Mouse (Mus musculus): Measurements from ENCODE around the gene Dbf4. TPM values are rescaled to one million over a fixed set of nuclear protein-coding genes. Genes with fewer than 3 reads are reported as not detected.

The Dbf4 gene
- 32.3 and 40.7 TPM in 2 replicates for total RNA-seq (2023)

DNA sequence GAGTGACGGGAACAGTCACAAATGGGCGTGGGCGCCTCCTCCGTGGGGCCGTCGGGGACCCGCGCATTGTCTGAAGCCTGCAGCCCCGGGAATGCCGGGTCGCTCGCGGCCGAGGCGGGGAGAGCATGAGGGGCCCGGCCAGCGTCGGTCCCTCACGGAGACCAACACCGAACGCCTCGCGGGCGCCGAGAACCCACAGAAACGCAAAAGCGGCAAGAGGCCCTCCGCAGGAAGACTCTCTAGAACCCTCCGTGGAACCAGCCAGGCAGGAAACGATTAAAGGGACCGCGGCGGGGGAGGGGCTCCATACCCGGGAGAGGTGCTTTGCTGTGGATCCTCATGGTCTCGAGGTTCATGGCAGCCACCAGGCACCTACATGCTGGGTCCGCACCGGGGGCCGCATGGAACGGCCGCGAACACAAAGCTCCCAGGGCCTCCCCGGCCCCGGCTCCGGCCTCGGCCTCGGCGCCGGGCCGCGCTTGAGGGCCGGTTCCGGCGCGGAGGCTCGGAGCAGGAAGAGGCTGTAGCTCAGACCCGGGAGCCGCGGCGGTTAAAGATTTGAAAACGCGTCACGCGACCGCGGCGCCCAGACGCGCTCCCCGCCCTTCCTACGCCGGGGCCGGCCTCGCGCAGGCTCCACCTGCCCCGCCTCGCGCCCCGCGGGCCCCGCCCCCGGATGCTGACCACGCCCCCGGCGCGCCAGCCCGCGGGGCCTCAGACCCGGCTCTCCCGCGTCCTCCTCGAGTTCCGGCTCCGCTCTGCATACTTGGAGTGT is at the start of gene Dbf4, which contains the start of gene Slc25a40:
Dbf4 (minus strand) TSS at position 560 of the 775 bp plus-strand sequence.
Slc25a40 (plus strand) TSS at position 694 of the 775 bp plus-strand sequence.

DNA sequence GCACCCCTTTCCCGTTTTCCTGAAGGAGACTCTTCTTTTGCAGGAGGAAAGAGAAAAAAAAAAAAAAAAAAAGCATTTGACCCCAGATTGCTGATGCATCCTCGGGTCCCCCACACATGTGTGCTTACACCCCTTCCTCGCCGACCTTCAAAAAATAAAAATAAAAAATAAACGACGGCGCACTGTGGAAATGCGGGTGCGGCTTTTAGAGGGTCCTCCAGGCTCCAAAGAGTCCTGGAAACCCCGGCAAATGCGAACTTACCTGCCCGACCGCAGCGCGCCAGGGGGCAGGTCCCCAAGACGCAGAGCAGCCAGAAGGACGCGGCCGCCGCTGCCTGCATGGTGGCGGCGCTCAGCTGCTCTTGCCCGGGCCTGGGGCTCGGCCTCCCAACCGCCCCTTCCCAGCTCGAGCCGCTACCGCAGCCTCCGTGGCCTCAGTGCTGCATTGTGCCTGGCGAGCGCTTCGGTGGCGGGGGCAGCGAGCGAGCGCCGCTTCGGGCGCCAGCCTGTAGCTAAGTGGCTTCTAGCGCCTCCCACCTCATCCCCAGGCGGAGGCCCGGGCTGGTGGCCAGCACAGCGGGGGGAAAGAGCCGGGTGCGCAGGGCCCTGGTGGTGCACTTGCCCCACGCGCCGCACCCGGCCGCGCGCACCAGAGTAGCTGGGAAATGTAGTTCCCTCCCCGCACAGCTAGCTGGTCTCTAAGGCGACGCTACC is 54.7 kb downstream of the Dbf4 start, which contains the start of gene Adam22:
Adam22 (minus strand) TSS at position 547 of the 714 bp plus-strand sequence.

Other genes with a start within 250 kb of the Dbf4 start
- 0.06 TPM in 1 of 2 replicates, not detected in the other for gene Adam22, start 54.6 kb downstream of the Dbf4 start, total RNA-seq (2023)
- 3.2 and 5.8 TPM in 2 replicates for gene Slc25a40, start 134 bp upstream of the Dbf4 start, total RNA-seq (2023)
- gene Rundc3b, start 200.2 kb upstream of the Dbf4 start, total RNA-seq (2023) = not detected in 2 replicates
- gene Abcb1a, start 237.4 kb upstream of the Dbf4 start, total RNA-seq (2023) = 0.18 TPM in 1 of 2 replicates, not detected in the other

All from neutrophil, adult 65 days (primary cell).